Mouse (Mus musculus) CH12.LX (cell line): ENCODE results near the gene Igsf8.

Experiments used
- BHLHE40 ChIP-seq: IDR thresholded peaks from 2 replicates; pipeline ENCODE4 v1.6.1; 2011; ENCODE audit warnings: mild to moderate bottlenecking, low read depth, low read length, improper control_type of control experiment
- CHD2 ChIP-seq: IDR thresholded peaks from 2 replicates; pipeline ENCODE4 v1.6.1; 2011; ENCODE audit warnings: low read length, improper control_type of control experiment
- CTCF ChIP-seq, 2 experiments: IDR thresholded peaks in 1 of 2; conservative IDR thresholded peaks in 1 of 2; 2 replicates each; pipeline ENCODE4 v1.5.1; 2011 to 2012; ENCODE audit warnings: low read depth in 2 of 2, low read length in 2 of 2, improper control_type of control experiment in 1 of 2, inconsistent platforms in 1 of 2, mild to moderate bottlenecking in 1 of 2, moderate library complexity in 1 of 2
- EP300 ChIP-seq: IDR thresholded peaks from 2 replicates; pipeline ENCODE4 v1.6.1; 2011; ENCODE audit warnings: low read length, improper control_type of control experiment
- GABPA ChIP-seq: IDR thresholded peaks from 2 replicates; pipeline ENCODE4 v1.6.1; 2012; ENCODE audit warnings: low read depth, low read length, improper control_type of control experiment, inconsistent platforms; ENCODE audit not compliant: insufficient replicate concordance
- HCFC1 ChIP-seq: IDR thresholded peaks from 2 replicates; pipeline ENCODE4 v1.6.1; 2012; ENCODE audit warnings: low read depth, mild to moderate bottlenecking, inconsistent platforms, low read length, improper control_type of control experiment
- MAFK ChIP-seq: IDR thresholded peaks from 2 replicates; pipeline ENCODE4 v1.6.1; 2011; ENCODE audit warnings: low read length, improper control_type of control experiment; ENCODE audit not compliant: insufficient replicate concordance
- MXI1 ChIP-seq: IDR thresholded peaks from 2 replicates; pipeline ENCODE4 v1.6.1; 2011; ENCODE audit warnings: mild to moderate bottlenecking, low read depth, low read length, improper control_type of control experiment
- POLR2A ChIP-seq: IDR thresholded peaks from 2 replicates; pipeline ENCODE4 v1.6.1; 2011; ENCODE audit warnings: low read depth, mild to moderate bottlenecking, improper control_type of control experiment, low read length
- POLR2AphosphoS2 ChIP-seq: IDR thresholded peaks from 2 replicates; pipeline ENCODE4 v1.6.1; 2011; ENCODE audit warnings: low read depth, low read length, improper control_type of control experiment
- RAD21 ChIP-seq: IDR thresholded peaks from 2 replicates; pipeline ENCODE4 v1.6.1; 2011; ENCODE audit warnings: low read depth, mild to moderate bottlenecking, low read length, improper control_type of control experiment, moderate library complexity
- SIN3A ChIP-seq: IDR thresholded peaks from 2 replicates; pipeline ENCODE4 v1.6.1; 2012; ENCODE audit warnings: low read length, improper control_type of control experiment, inconsistent platforms

- no peak for TF ChIP-seq CTCF (conservative IDR thresholded peaks at IDR 0.05 in 1 of 2, IDR thresholded peaks at IDR 0.05 in 1 of 2; ENCODE audit: low read depth in 2 of 2, low read length in 2 of 2)
- no peak for TF ChIP-seq MXI1
- TF ChIP-seq EP300 = no peak
- TF ChIP-seq MAFK = no peak
- no peak for TF ChIP-seq GABPA
- no peak for TF ChIP-seq POLR2AphosphoS2
- TF ChIP-seq CHD2 = no peak
- TF ChIP-seq POLR2A = no peak
- no peak for TF ChIP-seq SIN3A
- TF ChIP-seq HCFC1 = no peak
- no peak for TF ChIP-seq RAD21
- no peak for TF ChIP-seq BHLHE40
These were observed 56.5 kb downstream of the Igsf8 start for GRCm38 (mm10) chr1:172317946-172318345.
